Mouse (Mus musculus): Measurements from ENCODE around the gene Rragd. TPM values are rescaled to one million over a fixed set of nuclear protein-coding genes. Genes with fewer than 3 reads are reported as not detected.

Rragd gene
- polyA plus RNA-seq (2015; fragmentation: Nextera tagmentation; extraction: Ambion mirVana) = 41.9 and 44.7 TPM in 2 replicates

DNA sequence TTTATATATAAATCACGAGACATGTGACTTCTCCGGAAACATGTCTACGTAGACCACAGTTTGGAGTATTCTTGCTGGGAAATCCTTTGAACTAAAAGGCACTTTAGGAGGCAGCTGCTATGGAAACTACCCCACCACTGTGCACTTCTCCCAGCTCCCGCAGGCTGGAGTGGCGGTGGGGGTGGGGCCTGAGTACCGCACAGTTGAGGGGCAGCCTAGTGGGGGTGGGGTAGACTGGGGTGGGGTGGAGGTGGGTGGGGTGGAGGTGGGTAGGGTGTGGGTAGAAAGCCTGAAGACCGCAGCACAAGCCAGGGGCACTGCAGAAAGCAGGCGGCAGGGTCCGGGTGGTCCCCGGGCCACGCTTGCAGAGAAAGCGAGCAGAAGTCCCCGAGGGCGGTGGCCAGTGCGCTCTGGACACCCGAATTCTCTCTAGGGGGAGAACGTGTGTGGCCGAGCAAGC is at the start of gene Rragd:
Gene Rragd (plus strand): TSS at position 322 of the 460 bp plus-strand sequence.
- Histone ChIP-seq H3K9ac (ENCODE audit: low read length) (peak within 1 kb of the TSS; percentile 87), H3K27me3 (ENCODE audit: control insufficient read depth, insufficient read depth, low read length) (no peaks in the 10 kb centered on the region), H3K4me2 (ENCODE audit: low read depth, low read length) (peak within 1 kb of the TSS; percentile 81), H3K4me3 (ENCODE audit: low read length) (peak within 1 kb of the TSS; percentile 84), H3K9me3 (replicated peaks; ENCODE audit: control insufficient read depth, low read length) (peaks cover 6% of the 10 kb centered on the region; the same call in 1 of the 2 replicates), H3K27ac (ENCODE audit: low read length) (peak within 1 kb of the TSS; percentile 89), H3K36me3 (ENCODE audit: control insufficient read depth, insufficient read depth) (no peaks in the 10 kb centered on the region), H3K4me1 (ENCODE audit: control insufficient read depth, insufficient read depth, low read length) (peaks cover 36% of the 10 kb centered on the region)
- ATAC-seq (replicated peaks; ENCODE audit: extremely low read depth, insufficient read depth, low FRiP score) = peak; percentile 38
- WGBS = under 1% methylated on average over 17 of the region's 18 CpGs

- Histone ChIP-seq H3K9ac (ENCODE audit: low read length) (peak overlapping the region; percentile 38), H3K27ac (ENCODE audit: low read length) (peak overlapping the region; percentile 64), H3K36me3 (ENCODE audit: control insufficient read depth, insufficient read depth) (no peaks in the 10 kb centered on the region), H3K4me1 (ENCODE audit: control insufficient read depth, insufficient read depth, low read length) (peaks cover 13% of the 10 kb centered on the region), H3K4me3 (ENCODE audit: low read length) (0 out of 2 replicates have a peak overlapping the region, but pooled peaks have one; percentile 2), H3K4me2 (ENCODE audit: low read depth, low read length) (peak overlapping the region; percentile 52), H3K27me3 (ENCODE audit: control insufficient read depth, insufficient read depth, low read length) (no peaks in the 10 kb centered on the region), H3K9me3 (replicated peaks; ENCODE audit: control insufficient read depth, low read length) (no peaks in the 10 kb centered on the region)
- WGBS = 10% methylated on average over 9 of the region's 9 CpGs
- peak; percentile 32; the same call in 1 of the 2 replicates for ATAC-seq (replicated peaks; ENCODE audit: extremely low read depth, insufficient read depth, low FRiP score)
These were observed 46.0 kb upstream of the Rragd start for GRCm38 (mm10) chr4:32936762-32937341.

DNA sequence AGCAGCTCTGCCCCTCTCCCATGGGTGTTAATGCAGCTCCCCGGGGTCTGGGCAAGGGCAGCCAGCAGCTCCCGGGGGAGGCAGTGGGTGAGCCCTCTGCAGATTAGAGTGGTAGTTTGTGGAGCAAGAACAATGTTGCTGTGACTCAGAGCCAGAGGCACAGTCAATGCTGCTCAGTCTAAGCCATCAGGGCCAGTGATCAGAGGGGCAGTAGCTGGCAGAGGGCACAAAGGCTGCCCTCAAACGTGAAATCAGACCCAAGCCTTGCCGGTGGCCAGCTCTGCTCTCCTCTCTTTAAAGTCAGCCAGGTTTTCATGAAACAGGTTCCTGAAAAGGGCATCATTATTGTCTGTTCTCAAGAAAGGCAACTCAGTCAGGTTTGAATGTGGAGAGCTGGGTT is 43.3 kb upstream of the Rragd start:
- H3K9ac ChIP-seq (ENCODE audit: low read length) = no peak overlapping the region
- no peaks in the 10 kb centered on the region for H3K36me3 ChIP-seq (ENCODE audit: control insufficient read depth, insufficient read depth)
- H3K4me1 ChIP-seq (ENCODE audit: control insufficient read depth, insufficient read depth, low read length) = peaks cover 13% of the 10 kb centered on the region
- no peak for ATAC-seq (replicated peaks; ENCODE audit: extremely low read depth, insufficient read depth, low FRiP score)
- H3K9me3 ChIP-seq (replicated peaks; ENCODE audit: control insufficient read depth, low read length) = no peaks in the 10 kb centered on the region
- WGBS = 40% methylated on average over 4 of the region's 4 CpGs
- H3K4me3 ChIP-seq (ENCODE audit: low read length) = no peak overlapping the region
- no peaks in the 10 kb centered on the region for H3K27me3 ChIP-seq (ENCODE audit: control insufficient read depth, insufficient read depth, low read length)
- H3K27ac ChIP-seq (ENCODE audit: low read length) = no peak overlapping the region
- H3K4me2 ChIP-seq (ENCODE audit: low read depth, low read length) = no peak overlapping the region

GRCm38 (mm10) chr4:32939964-32940363 is 42.9 kb upstream of the Rragd start:
- Histone ChIP-seq H3K4me2 (ENCODE audit: low read depth, low read length) (no peak overlapping the region), H3K4me1 (ENCODE audit: control insufficient read depth, insufficient read depth, low read length) (peaks cover 13% of the 10 kb centered on the region), H3K27ac (ENCODE audit: low read length) (no peak overlapping the region), H3K9ac (ENCODE audit: low read length) (no peak overlapping the region), H3K9me3 (replicated peaks; ENCODE audit: control insufficient read depth, low read length) (no peaks in the 10 kb centered on the region), H3K4me3 (ENCODE audit: low read length) (no peak overlapping the region), H3K27me3 (ENCODE audit: control insufficient read depth, insufficient read depth, low read length) (no peaks in the 10 kb centered on the region), H3K36me3 (ENCODE audit: control insufficient read depth, insufficient read depth) (no peaks in the 10 kb centered on the region)
- WGBS = 70% methylated on average over 5 of the region's 5 CpGs
- no peak for ATAC-seq (replicated peaks; ENCODE audit: extremely low read depth, insufficient read depth, low FRiP score)

GRCm38 (mm10) chr4:32940984-32941383 is 41.9 kb upstream of the Rragd start:
- 76% methylated on average over 4 of the region's 4 CpGs for WGBS
- H3K9ac ChIP-seq (ENCODE audit: low read length) = no peak overlapping the region
- H3K27ac ChIP-seq (ENCODE audit: low read length) = no peak overlapping the region
- H3K27me3 ChIP-seq (ENCODE audit: control insufficient read depth, insufficient read depth, low read length) = no peaks in the 10 kb centered on the region
- H3K4me1 ChIP-seq (ENCODE audit: control insufficient read depth, insufficient read depth, low read length) = peaks cover 13% of the 10 kb centered on the region
- no peaks in the 10 kb centered on the region for H3K36me3 ChIP-seq (ENCODE audit: control insufficient read depth, insufficient read depth)
- no peak overlapping the region for H3K4me2 ChIP-seq (ENCODE audit: low read depth, low read length)
- no peak for ATAC-seq (replicated peaks; ENCODE audit: extremely low read depth, insufficient read depth, low FRiP score)
- no peaks in the 10 kb centered on the region for H3K9me3 ChIP-seq (replicated peaks; ENCODE audit: control insufficient read depth, low read length)
- no peak overlapping the region for H3K4me3 ChIP-seq (ENCODE audit: low read length)

- no peak overlapping the region for H3K4me3 ChIP-seq (ENCODE audit: low read length)
- no peaks in the 10 kb centered on the region for H3K27me3 ChIP-seq (ENCODE audit: control insufficient read depth, insufficient read depth, low read length)
- H3K4me1 ChIP-seq (ENCODE audit: control insufficient read depth, insufficient read depth, low read length) = peaks cover 21% of the 10 kb centered on the region
- 0 out of 2 replicates have a peak, but pooled peaks cover under 1% of the 10 kb centered on the region for H3K9me3 ChIP-seq (replicated peaks; ENCODE audit: control insufficient read depth, low read length)
- 17% methylated on average over 4 of the region's 4 CpGs for WGBS
- peak overlapping the region; percentile 26; the same call in 1 of the 2 replicates for H3K9ac ChIP-seq (ENCODE audit: low read length)
- no peak overlapping the region for H3K27ac ChIP-seq (ENCODE audit: low read length)
- no peaks in the 10 kb centered on the region for H3K36me3 ChIP-seq (ENCODE audit: control insufficient read depth, insufficient read depth)
- H3K4me2 ChIP-seq (ENCODE audit: low read depth, low read length) = no peak overlapping the region; the same call in 1 of the 2 replicates
- no peak for ATAC-seq (replicated peaks; ENCODE audit: extremely low read depth, insufficient read depth, low FRiP score)
These were observed 35.2 kb upstream of the Rragd start for GRCm38 (mm10) chr4:32947631-32948030.

- Histone ChIP-seq H3K4me1 (ENCODE audit: control insufficient read depth, insufficient read depth, low read length) (peaks cover 21% of the 10 kb centered on the region), H3K27ac (ENCODE audit: low read length) (no peak overlapping the region), H3K4me2 (ENCODE audit: low read depth, low read length) (peak overlapping the region; percentile 8; the same call in 1 of the 2 replicates), H3K4me3 (ENCODE audit: low read length) (no peak overlapping the region; the same call in 1 of the 2 replicates), H3K36me3 (ENCODE audit: control insufficient read depth, insufficient read depth) (no peaks in the 10 kb centered on the region), H3K9ac (ENCODE audit: low read length) (no peak overlapping the region), H3K27me3 (ENCODE audit: control insufficient read depth, insufficient read depth, low read length) (no peaks in the 10 kb centered on the region), H3K9me3 (replicated peaks; ENCODE audit: control insufficient read depth, low read length) (0 out of 2 replicates have a peak, but pooled peaks cover 4% of the 10 kb centered on the region)
- 50% methylated on average over 10 of the region's 10 CpGs for WGBS
- ATAC-seq (replicated peaks; ENCODE audit: extremely low read depth, insufficient read depth, low FRiP score) = no peak
These were observed 34.1 kb upstream of the Rragd start for GRCm38 (mm10) chr4:32948696-32949095.

DNA sequence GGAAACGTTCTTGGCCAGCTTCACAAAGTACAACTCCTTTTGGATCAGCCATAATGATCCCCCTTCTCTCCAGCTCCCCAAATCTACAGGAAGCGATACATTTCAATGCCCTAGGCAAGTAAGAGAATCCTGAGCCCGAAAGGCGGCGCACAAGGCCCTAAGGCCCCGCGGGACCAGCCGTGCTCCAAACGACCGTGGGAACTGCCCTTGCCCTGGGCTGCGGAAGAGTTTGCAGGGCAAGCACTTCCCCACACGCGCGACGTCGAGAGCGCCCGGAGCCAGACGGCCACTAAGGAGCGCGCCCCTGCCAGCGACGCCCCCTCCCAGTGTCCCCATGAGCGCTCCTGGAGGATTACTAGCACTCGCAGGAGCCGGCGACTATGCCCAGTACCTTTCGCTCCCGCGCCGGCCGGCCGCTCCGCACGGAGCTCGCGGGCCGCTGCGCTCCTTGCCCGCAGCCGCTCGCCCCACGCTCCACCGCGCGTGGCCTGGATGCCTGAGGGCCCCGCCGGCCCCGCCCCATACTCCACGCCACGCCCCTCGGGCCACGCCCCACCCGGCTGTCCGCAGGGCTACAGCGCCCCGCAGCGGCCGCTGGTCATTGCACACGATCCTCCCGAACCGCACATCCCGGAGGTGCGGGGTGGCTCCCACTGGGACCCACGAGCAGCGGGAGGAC is 32.3 kb upstream of the Rragd start, which contains the start of gene Ankrd6:
Gene Ankrd6 (minus strand): TSS at position 486 of the 679 bp plus-strand sequence.
- WGBS = under 1% methylated on average over 53 of the region's 66 CpGs
- Histone ChIP-seq H3K9ac (ENCODE audit: low read length) (peak within 1 kb of the TSS; percentile 83), H3K4me2 (ENCODE audit: low read depth, low read length) (peak within 1 kb of the TSS; percentile 92), H3K9me3 (replicated peaks; ENCODE audit: control insufficient read depth, low read length) (0 out of 2 replicates have a peak, but pooled peaks cover 4% of the 10 kb centered on the region), H3K4me3 (ENCODE audit: low read length) (peak within 1 kb of the TSS; percentile 86), H3K27ac (ENCODE audit: low read length) (no peak within 1 kb of the TSS), H3K4me1 (ENCODE audit: control insufficient read depth, insufficient read depth, low read length) (peaks cover 21% of the 10 kb centered on the region), H3K36me3 (ENCODE audit: control insufficient read depth, insufficient read depth) (no peaks in the 10 kb centered on the region), H3K27me3 (ENCODE audit: control insufficient read depth, insufficient read depth, low read length) (no peaks in the 10 kb centered on the region)
- ATAC-seq (replicated peaks; ENCODE audit: extremely low read depth, insufficient read depth, low FRiP score) = peak; percentile 96

Data from heart, embryonic 16.5 days (tissue).